Mouse (Mus musculus) bone marrow, adult 2 months (tissue): ENCODE measurements around the gene Cercam.

Source experiments
- CTCF ChIP-seq: fragments of 200-500 bp; IDR thresholded peaks from 2 replicates; pipeline ENCODE4 v1.5.1; 2011; ENCODE audit warnings: low read length, control low read depth; ENCODE audit not compliant: control insufficient read depth, insufficient read depth
- POLR2A ChIP-seq: fragments of 200-500 bp; IDR thresholded peaks from 2 replicates; pipeline ENCODE4 v1.6.1; 2011; ENCODE audit warnings: low read depth, mild to moderate bottlenecking, control low read depth, low read length, borderline replicate concordance; ENCODE audit not compliant: control insufficient read depth

- TF ChIP-seq CTCF (no peak), POLR2A (no peak)
Observed at GRCm38 (mm10) chr2:29844661-29845060, 24.3 kb upstream of the Cercam start.
